Mouse (Mus musculus): ENCODE data around the gene Hecw2.

DNA sequence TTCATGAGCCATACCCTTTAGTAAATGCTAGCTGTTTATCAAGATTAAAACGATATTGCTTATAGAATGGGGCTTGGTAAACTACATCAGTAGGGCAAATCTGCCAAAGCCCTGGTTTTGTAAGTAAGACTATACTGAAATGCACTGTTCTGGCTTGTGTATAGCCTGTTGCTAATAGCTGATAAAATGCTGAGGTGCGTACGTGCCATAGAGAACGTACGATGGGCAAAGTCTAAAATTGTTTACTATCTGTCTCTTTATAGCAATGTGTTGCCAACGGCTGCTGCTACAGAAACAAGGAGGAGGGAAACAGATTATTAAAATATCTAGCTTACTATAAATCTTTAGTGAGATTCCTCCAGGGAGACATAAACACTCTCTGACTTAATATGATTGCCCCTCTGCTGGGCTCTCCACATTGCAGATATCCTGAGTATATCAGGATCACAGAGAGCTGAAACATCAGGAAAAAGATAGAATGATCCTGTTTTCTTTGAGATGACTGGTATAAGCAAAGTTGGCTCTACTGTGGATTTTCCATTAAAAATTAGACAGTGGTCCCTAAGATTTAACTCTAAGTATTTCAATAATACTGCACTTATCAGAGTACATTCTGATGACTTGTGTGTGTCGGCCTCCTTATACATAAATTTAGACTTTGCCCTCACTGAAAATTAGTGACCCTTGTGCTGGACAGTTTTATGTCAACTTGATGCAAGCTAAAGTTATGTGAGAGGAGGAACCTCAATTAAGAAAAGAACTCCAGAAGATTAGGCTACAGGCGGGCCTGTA lies 350.6 kb downstream of the Hecw2 start:
- TF ChIP-seq EP300 (optimal IDR thresholded peaks at IDR 0.05) = no peak
- no peak for TF ChIP-seq CTCF (IDR thresholded peaks at IDR 0.05; ENCODE audit: low read depth)
